Mouse (Mus musculus) neural tube, embryonic 12.5 days (tissue): Measurements from ENCODE around the gene 1600014C10Rik. TPM values are rescaled to one million over a fixed set of nuclear protein-coding genes. Genes with fewer than 3 reads are reported as not detected.
A peak's percentile ranks its signal among the peaks of the same experiment; 100 is the strongest.

Experiments
- ATAC-seq: fragments of 200-750 bp; cut with Nextera tagmentation; 2 replicates; pipeline ENCODE4 v1.8.0; 2017; ENCODE audit warnings: low read depth, mild to moderate bottlenecking, moderate TSS enrichment, moderate library complexity; ENCODE audit not compliant: low FRiP score
- H3K27ac ChIP-seq: fragments of 300-500 bp; sonication (generic); 2 replicates; pipeline ENCODE4 v1.5.1; 2016
- H3K27me3 ChIP-seq: fragments of 300-500 bp; sonication (generic); replicated peaks from 2 replicates; pipeline ENCODE4 v1.6.1; 2016; ENCODE audit warnings: mild to moderate bottlenecking
- H3K36me3 ChIP-seq: fragments of 300-500 bp; sonication (generic); 2 replicates; pipeline ENCODE4 v1.6.1; 2016; ENCODE audit warnings: mild to moderate bottlenecking
- H3K4me1 ChIP-seq: fragments of 300-500 bp; sonication (generic); 2 replicates; pipeline ENCODE4 v1.6.1; 2016
- H3K4me2 ChIP-seq: fragments of 300-500 bp; sonication (generic); replicated peaks from 2 replicates; pipeline ENCODE4 v1.6.1; 2016; ENCODE audit warnings: mild to moderate bottlenecking
- H3K4me3 ChIP-seq: fragments of 300-500 bp; sonication (generic); 2 replicates; pipeline ENCODE4 v1.5.1; 2016
- H3K9ac ChIP-seq: fragments of 300-500 bp; sonication (generic); 2 replicates; pipeline ENCODE4 v1.6.1; 2016; ENCODE audit warnings: mild to moderate bottlenecking
- H3K9me3 ChIP-seq: fragments of 300-500 bp; sonication (generic); 2 replicates; pipeline ENCODE4 v1.6.1; 2016; ENCODE audit warnings: mild to moderate bottlenecking
- WGBS: fragments of 180-500 bp; shearing (Covaris S2); methylation state at CpG from one replicate; pipeline ENCODE4 v1.1.7; 2016; 5-methylcytosine and 5-hydroxymethylcytosine counted together
- polyA plus RNA-seq: library from polyadenylated mRNA; unstranded; fragments of >200 nt; fragmentation: Nextera tagmentation; extraction: Ambion mirVana; gene quantifications from 2 replicates; pipeline ENCODE4 v1.2.1, GENCODE M21; 2016

1600014C10Rik gene
- polyA plus RNA-seq, 1 experiment from 2014 or later, result 20.8 TPM

- Histone ChIP-seq H3K4me1 (peaks cover 12% of the 10 kb centered on the region), H3K36me3 (no peaks in the 10 kb centered on the region; the same call in 1 of the 2 replicates), H3K27ac (no peak overlapping the region), H3K4me2 (no peak overlapping the region), H3K27me3 (no peaks in the 10 kb centered on the region), H3K9ac (no peak overlapping the region), H3K4me3 (no peak overlapping the region), H3K9me3 (no peaks in the 10 kb centered on the region)
- ATAC-seq, result no peak
- WGBS, result 83% methylated on average over 4 of the region's 4 CpGs
Observed at GRCm38 (mm10) chr7:38187796-38188195, 4.8 kb downstream of the 1600014C10Rik start.

GRCm38 (mm10) chr7:38188281-38189075 lies 5.5 kb downstream of the 1600014C10Rik start:
- peaks cover 6% of the 10 kb centered on the region; the same call in 1 of the 2 replicates for H3K4me1 ChIP-seq
- no peak overlapping the region for H3K4me2 ChIP-seq
- no peak overlapping the region for H3K4me3 ChIP-seq
- 90% methylated on average over 8 of the region's 8 CpGs for WGBS
- no peak overlapping the region for H3K27ac ChIP-seq
- H3K9me3 ChIP-seq, result no peaks in the 10 kb centered on the region
- ATAC-seq, result no peak
- no peaks in the 10 kb centered on the region for H3K27me3 ChIP-seq
- no peak overlapping the region for H3K9ac ChIP-seq
- no peaks in the 10 kb centered on the region; the same call in 1 of the 2 replicates for H3K36me3 ChIP-seq

- Histone ChIP-seq H3K9ac (no peak overlapping the region), H3K36me3 (no peaks in the 10 kb centered on the region; the same call in 1 of the 2 replicates), H3K4me2 (no peak overlapping the region), H3K4me3 (no peak overlapping the region), H3K27me3 (no peaks in the 10 kb centered on the region), H3K27ac (no peak overlapping the region), H3K4me1 (peaks cover 3% of the 10 kb centered on the region; the same call in 1 of the 2 replicates), H3K9me3 (no peaks in the 10 kb centered on the region)
- ATAC-seq, result no peak
- WGBS, result 82% methylated on average over 15 of the region's 15 CpGs
Observed at GRCm38 (mm10) chr7:38189136-38189982, 6.3 kb downstream of the 1600014C10Rik start.

- Histone ChIP-seq H3K9ac (no peak overlapping the region), H3K27me3 (no peaks in the 10 kb centered on the region), H3K27ac (no peak overlapping the region), H3K4me2 (no peak overlapping the region), H3K9me3 (no peaks in the 10 kb centered on the region), H3K4me1 (no peaks in the 10 kb centered on the region), H3K4me3 (no peak overlapping the region), H3K36me3 (peaks cover 3% of the 10 kb centered on the region; the same call in 1 of the 2 replicates)
- WGBS, result 88% methylated on average over 8 of the region's 8 CpGs
- ATAC-seq, result no peak
Observed at GRCm38 (mm10) chr7:38190056-38190835, 7.2 kb downstream of the 1600014C10Rik start.

- H3K4me1 ChIP-seq, result no peaks in the 10 kb centered on the region
- H3K4me3 ChIP-seq, result no peak overlapping the region
- no peak for ATAC-seq
- H3K4me2 ChIP-seq, result no peak overlapping the region
- WGBS, result 70% methylated on average over 8 of the region's 8 CpGs
- H3K27me3 ChIP-seq, result no peaks in the 10 kb centered on the region
- no peak overlapping the region for H3K27ac ChIP-seq
- H3K36me3 ChIP-seq, result peaks cover 3% of the 10 kb centered on the region; the same call in 1 of the 2 replicates
- H3K9ac ChIP-seq, result no peak overlapping the region
- no peaks in the 10 kb centered on the region for H3K9me3 ChIP-seq
Observed at GRCm38 (mm10) chr7:38191146-38191545, 8.1 kb downstream of the 1600014C10Rik start.

DNA sequence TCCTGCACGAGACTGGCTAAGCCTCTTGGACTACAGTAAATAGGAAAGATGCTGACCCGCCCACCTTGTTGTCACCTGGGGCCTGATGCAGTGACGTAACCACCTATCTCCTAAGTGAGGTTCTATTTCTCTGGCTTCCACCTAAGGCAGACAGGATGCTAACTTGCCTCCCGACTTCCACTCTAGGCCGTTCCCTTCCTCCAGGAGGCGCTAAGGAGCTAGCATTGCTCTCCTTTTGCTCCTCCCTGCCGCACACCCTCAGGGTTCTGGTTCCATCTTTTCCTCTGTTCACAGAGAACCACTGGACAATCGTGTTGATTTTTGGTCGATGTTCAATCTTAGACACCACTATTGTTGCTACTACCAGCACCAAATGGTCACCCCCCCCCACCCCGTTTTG lies 8.6 kb downstream of the 1600014C10Rik start:
- ATAC-seq, result no peak
- H3K9me3 ChIP-seq, result no peaks in the 10 kb centered on the region
- no peak overlapping the region for H3K4me2 ChIP-seq
- H3K9ac ChIP-seq, result no peak overlapping the region
- H3K27ac ChIP-seq, result no peak overlapping the region
- peaks cover 3% of the 10 kb centered on the region; the same call in 1 of the 2 replicates for H3K36me3 ChIP-seq
- no peaks in the 10 kb centered on the region for H3K4me1 ChIP-seq
- H3K4me3 ChIP-seq, result no peak overlapping the region
- H3K27me3 ChIP-seq, result no peaks in the 10 kb centered on the region
- WGBS, result 47% methylated on average over 10 of the region's 10 CpGs

DNA sequence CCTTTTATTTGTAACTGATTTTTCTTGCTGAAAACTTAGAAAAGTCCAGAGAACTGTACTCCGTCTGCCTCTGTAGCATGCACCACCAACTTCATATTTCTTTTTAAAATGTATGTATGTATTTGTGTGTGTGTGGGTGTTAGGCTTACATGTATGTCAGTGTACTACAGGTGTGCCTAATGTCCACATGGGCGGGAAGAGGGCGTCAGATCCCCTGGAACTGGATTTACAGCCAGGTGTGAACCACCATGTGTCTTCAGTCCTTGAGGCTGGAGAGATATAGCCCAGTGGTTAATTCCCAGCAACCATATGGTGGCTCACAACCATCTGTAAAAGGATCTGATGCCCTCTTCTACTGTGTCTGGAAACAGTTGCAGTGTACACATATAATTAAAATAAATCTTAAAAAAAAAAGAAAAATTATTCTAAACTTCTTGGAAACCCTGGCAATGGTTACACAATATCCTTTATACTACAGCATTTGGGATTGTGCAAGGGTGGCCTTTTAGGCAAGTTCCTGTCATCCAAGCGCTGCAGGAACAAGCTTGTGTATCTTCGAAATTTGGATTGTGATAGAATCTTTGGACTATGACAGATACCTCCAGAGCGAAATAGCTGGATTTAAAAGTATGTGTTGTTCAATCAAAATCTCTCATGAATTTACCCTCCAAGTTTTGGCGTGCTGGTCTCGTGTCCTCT lies 17.0 kb downstream of the 1600014C10Rik start:
- Histone ChIP-seq H3K4me3 (no peak overlapping the region), H3K27ac (no peak overlapping the region), H3K27me3 (no peaks in the 10 kb centered on the region), H3K9ac (no peak overlapping the region), H3K9me3 (no peaks in the 10 kb centered on the region), H3K4me1 (peaks cover 4% of the 10 kb centered on the region; the same call in 1 of the 2 replicates), H3K4me2 (peak overlapping the region; percentile 59), H3K36me3 (0 out of 2 replicates have a peak, but pooled peaks cover 1% of the 10 kb centered on the region)
- WGBS, result 70% methylated on average over 8 of the region's 8 CpGs
- no peak for ATAC-seq

DNA sequence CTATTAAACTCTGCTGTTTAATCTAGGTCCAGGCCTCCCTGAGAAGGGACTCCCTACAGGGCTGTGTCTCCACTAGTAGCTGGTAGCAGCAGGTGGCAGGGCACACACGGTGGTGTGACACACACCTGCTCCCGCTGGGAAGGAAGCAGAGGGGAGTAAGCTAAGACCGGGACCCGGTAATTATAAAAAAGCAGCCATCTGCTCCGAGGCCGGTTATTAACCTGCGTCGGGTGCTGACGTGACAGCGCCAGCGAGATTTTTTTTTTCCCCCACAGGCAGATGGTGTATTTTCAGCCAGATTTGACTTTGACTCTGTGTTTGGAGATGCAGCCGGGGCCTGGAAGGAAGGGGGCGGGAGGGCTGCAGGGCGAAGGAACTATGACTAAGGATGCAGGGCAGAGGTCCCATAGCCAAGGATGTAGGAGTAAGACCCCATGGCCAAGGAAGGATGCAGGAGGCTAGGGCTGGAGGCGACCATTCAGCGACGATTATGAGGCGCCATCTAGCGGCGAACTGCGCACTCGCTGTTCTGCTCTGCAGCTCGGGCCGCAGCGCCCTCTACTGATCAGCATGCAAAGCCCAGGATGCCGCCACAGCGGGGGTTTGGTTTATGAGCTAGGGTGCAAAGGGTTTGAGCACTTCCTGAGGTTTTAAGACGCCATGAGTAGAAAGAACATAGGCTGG lies 17.7 kb downstream of the 1600014C10Rik start:
- H3K9ac ChIP-seq, result no peak overlapping the region
- H3K36me3 ChIP-seq, result no peaks in the 10 kb centered on the region
- peaks cover 4% of the 10 kb centered on the region; the same call in 1 of the 2 replicates for H3K4me1 ChIP-seq
- H3K4me2 ChIP-seq, result peak overlapping the region; percentile 59
- H3K9me3 ChIP-seq, result no peaks in the 10 kb centered on the region
- no peaks in the 10 kb centered on the region for H3K27me3 ChIP-seq
- H3K4me3 ChIP-seq, result peak overlapping the region; percentile 14; the same call in 1 of the 2 replicates
- H3K27ac ChIP-seq, result no peak overlapping the region
- 4% methylated on average over 28 of the region's 28 CpGs for WGBS
- ATAC-seq, result peak; percentile 88

DNA sequence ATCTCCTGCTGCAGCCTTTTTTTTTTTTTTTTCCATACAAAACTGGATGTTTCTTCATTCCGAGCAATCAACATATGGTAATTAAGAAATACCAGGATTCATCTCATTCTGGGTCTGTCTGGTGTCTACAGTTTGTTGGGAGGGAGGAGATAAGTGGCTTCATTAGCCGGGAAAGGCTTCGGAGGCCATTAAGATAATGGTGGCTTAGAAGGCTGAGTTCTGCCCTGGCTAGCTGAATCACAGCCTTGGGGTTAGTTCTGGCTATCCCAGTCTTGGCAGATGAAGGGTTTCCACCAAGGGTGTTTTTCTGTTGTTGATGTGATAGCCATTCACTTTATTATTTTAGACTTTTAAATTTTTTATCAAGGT lies 18.3 kb downstream of the 1600014C10Rik start:
- H3K27ac ChIP-seq, result no peak overlapping the region
- no peaks in the 10 kb centered on the region for H3K9me3 ChIP-seq
- no peak overlapping the region for H3K4me2 ChIP-seq
- 35% methylated on average over 3 of the region's 3 CpGs for WGBS
- ATAC-seq, result peak; percentile 18; the same call in 1 of the 2 replicates
- H3K36me3 ChIP-seq, result no peaks in the 10 kb centered on the region
- no peak overlapping the region for H3K4me3 ChIP-seq
- H3K4me1 ChIP-seq, result peaks cover 4% of the 10 kb centered on the region; the same call in 1 of the 2 replicates
- H3K27me3 ChIP-seq, result no peaks in the 10 kb centered on the region
- H3K9ac ChIP-seq, result no peak overlapping the region

DNA sequence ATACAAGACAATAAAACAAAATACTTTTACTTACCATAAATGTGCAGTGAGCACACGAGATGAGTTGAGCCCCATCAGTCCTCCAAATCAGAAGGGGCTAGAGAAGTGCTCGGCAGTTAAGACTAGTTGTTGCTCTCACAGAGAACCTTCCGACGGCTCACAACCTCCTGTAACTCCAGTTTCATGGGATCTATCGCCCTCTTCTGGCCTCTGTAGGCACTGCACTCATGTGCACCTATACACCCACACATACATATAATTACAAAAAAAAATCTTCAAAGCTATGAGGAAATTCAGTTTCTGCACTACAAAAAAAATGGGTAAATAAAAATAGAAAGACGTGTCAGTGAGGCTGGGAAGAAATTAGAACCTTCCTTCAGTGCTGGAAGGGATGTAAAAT lies 21.3 kb downstream of the 1600014C10Rik start:
- no peak for ATAC-seq
- H3K4me3 ChIP-seq, result no peak overlapping the region
- H3K27ac ChIP-seq, result no peak overlapping the region
- WGBS, result 92% methylated on average over 6 of the region's 6 CpGs
- H3K4me2 ChIP-seq, result no peak overlapping the region
- peaks cover 4% of the 10 kb centered on the region; the same call in 1 of the 2 replicates for H3K4me1 ChIP-seq
- no peaks in the 10 kb centered on the region for H3K9me3 ChIP-seq
- no peaks in the 10 kb centered on the region for H3K27me3 ChIP-seq
- H3K9ac ChIP-seq, result no peak overlapping the region
- H3K36me3 ChIP-seq, result no peaks in the 10 kb centered on the region

GRCm38 (mm10) chr7:38205801-38206200 lies 22.8 kb downstream of the 1600014C10Rik start:
- 38% methylated on average over 2 of the region's 2 CpGs for WGBS
- no peak for ATAC-seq
- H3K9ac ChIP-seq, result no peak overlapping the region

More at GRCm38 (mm10) chr7:38205801-38206200, 22.8 kb downstream of the 1600014C10Rik start:
- H3K4me3 ChIP-seq, result no peak overlapping the region
- H3K27ac ChIP-seq, result no peak overlapping the region
- H3K4me2 ChIP-seq, result no peak overlapping the region
- H3K27me3 ChIP-seq, result no peaks in the 10 kb centered on the region
- H3K9me3 ChIP-seq, result no peaks in the 10 kb centered on the region
- peaks cover under 1% of the 10 kb centered on the region; the same call in 1 of the 2 replicates for H3K4me1 ChIP-seq
- no peaks in the 10 kb centered on the region for H3K36me3 ChIP-seq
